Mouse (Mus musculus) liver, adult 2 months (tissue): ENCODE data around the gene Camkmt. TPM values are rescaled to one million over a fixed set of nuclear protein-coding genes. Genes with fewer than 3 reads are reported as not detected.

ENCODE experiments used
- DNase-seq: peaks from one replicate; pipeline ENCODE4 v3.0.0-alpha.2; 2011; ENCODE audit warnings: low read depth, low spot score; ENCODE audit errors: extremely low read depth
- H3K27ac ChIP-seq: fragments of 200-500 bp; replicated peaks from 2 replicates; pipeline ENCODE4 v1.5.1; 2012; ENCODE audit warnings: low read depth, mild to moderate bottlenecking, control low read depth, inconsistent platforms, low read length; ENCODE audit not compliant: insufficient read depth
- H3K27me3 ChIP-seq: fragments of 200-500 bp; 2 replicates; pipeline ENCODE4 v1.6.1; 2012; ENCODE audit warnings: mild to moderate bottlenecking, moderate library complexity, low read length, inconsistent platforms; ENCODE audit not compliant: control insufficient read depth, insufficient read depth
- H3K36me3 ChIP-seq: fragments of 200-500 bp; 2 replicates; pipeline ENCODE4 v1.6.1; 2012; ENCODE audit warnings: low read length, inconsistent platforms; ENCODE audit not compliant: control insufficient read depth, insufficient read depth
- H3K4me1 ChIP-seq: fragments of 200-500 bp; 2 replicates; pipeline ENCODE4 v1.6.1; 2011; ENCODE audit warnings: low read length; ENCODE audit not compliant: control insufficient read depth, insufficient read depth
- H3K4me3 ChIP-seq: fragments of 200-500 bp; 2 replicates; pipeline ENCODE4 v1.5.1; 2011; ENCODE audit warnings: low read depth, mild to moderate bottlenecking, control low read depth, low read length, moderate library complexity; ENCODE audit not compliant: insufficient read depth
- H3K79me2 ChIP-seq: fragments of 200-500 bp; 2 replicates; pipeline ENCODE4 v1.6.1; 2012; ENCODE audit warnings: inconsistent platforms, mild to moderate bottlenecking, low read length, moderate library complexity; ENCODE audit not compliant: control insufficient read depth, insufficient read depth
- H3K9ac ChIP-seq: fragments of 200-500 bp; 2 replicates; pipeline ENCODE4 v1.6.1; 2012; ENCODE audit warnings: low read depth, mild to moderate bottlenecking, control low read depth, inconsistent platforms, low read length
- CTCF ChIP-seq: fragments of 200-500 bp; IDR thresholded peaks from 2 replicates; pipeline ENCODE4 v1.5.1; 2011; ENCODE audit warnings: low read depth, low read length, control low read depth
- POLR2A ChIP-seq: fragments of 200-500 bp; IDR thresholded peaks from 2 replicates; pipeline ENCODE4 v1.6.1; 2011; ENCODE audit warnings: low read length, control low read depth; ENCODE audit not compliant: insufficient read depth; ENCODE audit errors: extremely low read depth
- WGBS: fragments of 180-500 bp; shearing (Covaris S2); methylation state at CpG from one replicate; pipeline ENCODE4 v1.1.7; 2018; 5-methylcytosine and 5-hydroxymethylcytosine counted together
- polyA plus RNA-seq: library from polyadenylated mRNA; depleted of rRNA; stranded (reverse); fragments of >200 nt; gene quantifications from 2 replicates; pipeline ENCODE4 v1.2.3, GENCODE M21; 2012
- total RNA-seq: library from RNA; depleted of rRNA; stranded (reverse); fragments of >200 nt; gene quantifications from 2 replicates; pipeline ENCODE4 v1.2.3, GENCODE M21; 2014

The Camkmt gene
- total and polyA plus RNA-seq, 2 experiments = 1.7 to 2.0 TPM

- Histone ChIP-seq H3K4me3 (no peak overlapping the region), H3K36me3 (no peaks in the 10 kb centered on the region), H3K9ac (no peak overlapping the region), H3K27ac (no peak overlapping the region), H3K79me2 (no peaks in the 10 kb centered on the region), H3K27me3 (no peaks in the 10 kb centered on the region), H3K4me1 (no peaks in the 10 kb centered on the region)
- WGBS = 86% methylated on average over 18 of the region's 18 CpGs
- TF ChIP-seq POLR2A = no peak
- no peak for TF ChIP-seq CTCF
- DNase-seq = no peak
Measured at GRCm38 (mm10) chr17:85341134-85341700, 250.9 kb downstream of the Camkmt start.

- Histone ChIP-seq H3K4me3 (no peak overlapping the region), H3K36me3 (no peaks in the 10 kb centered on the region), H3K27ac (no peak overlapping the region), H3K27me3 (no peaks in the 10 kb centered on the region), H3K4me1 (no peaks in the 10 kb centered on the region), H3K9ac (no peak overlapping the region), H3K79me2 (no peaks in the 10 kb centered on the region)
- DNase-seq = no peak
- WGBS = 89% methylated on average over 5 of the region's 5 CpGs
- TF ChIP-seq CTCF (no peak), POLR2A (no peak)
Measured at GRCm38 (mm10) chr17:85342471-85342870, 252.1 kb downstream of the Camkmt start.

- WGBS = 88% methylated on average over 13 of the region's 13 CpGs
Measured at GRCm38 (mm10) chr17:85343435-85343834, 253.1 kb downstream of the Camkmt start.

GRCm38 (mm10) chr17:85346701-85347100 is 256.3 kb downstream of the Camkmt start:
- Histone ChIP-seq H3K27ac (no peak overlapping the region), H3K4me3 (no peak overlapping the region), H3K9ac (no peak overlapping the region), H3K79me2 (no peaks in the 10 kb centered on the region), H3K27me3 (no peaks in the 10 kb centered on the region), H3K36me3 (no peaks in the 10 kb centered on the region), H3K4me1 (no peaks in the 10 kb centered on the region)
- TF ChIP-seq CTCF = no peak
- no peak for TF ChIP-seq POLR2A
- 85% methylated on average over 6 of the region's 6 CpGs for WGBS
- no peak for DNase-seq

More at GRCm38 (mm10) chr17:85343435-85343834, 253.1 kb downstream of the Camkmt start:
- DNase-seq = no peak
- no peaks in the 10 kb centered on the region for H3K36me3 ChIP-seq
- no peak overlapping the region for H3K27ac ChIP-seq
- no peaks in the 10 kb centered on the region for H3K27me3 ChIP-seq
- H3K79me2 ChIP-seq = no peaks in the 10 kb centered on the region
- H3K9ac ChIP-seq = no peak overlapping the region
- no peak overlapping the region for H3K4me3 ChIP-seq
- H3K4me1 ChIP-seq = no peaks in the 10 kb centered on the region
- no peak for TF ChIP-seq POLR2A
- no peak for TF ChIP-seq CTCF

GRCm38 (mm10) chr17:85349331-85349935 is 259.1 kb downstream of the Camkmt start:
- Histone ChIP-seq H3K9ac (no peak overlapping the region), H3K27ac (no peak overlapping the region), H3K4me3 (no peak overlapping the region), H3K36me3 (no peaks in the 10 kb centered on the region), H3K4me1 (no peaks in the 10 kb centered on the region), H3K27me3 (no peaks in the 10 kb centered on the region), H3K79me2 (no peaks in the 10 kb centered on the region)
- DNase-seq = no peak
- 78% methylated on average over 8 of the region's 8 CpGs for WGBS
- TF ChIP-seq CTCF (no peak), POLR2A (no peak)

GRCm38 (mm10) chr17:85351301-85351700 is 260.9 kb downstream of the Camkmt start:
- Histone ChIP-seq H3K4me3 (no peak overlapping the region), H3K27me3 (no peaks in the 10 kb centered on the region), H3K36me3 (no peaks in the 10 kb centered on the region), H3K79me2 (no peaks in the 10 kb centered on the region), H3K9ac (no peak overlapping the region), H3K27ac (no peak overlapping the region), H3K4me1 (no peaks in the 10 kb centered on the region)
- WGBS = 93% methylated on average over 8 of the region's 8 CpGs
- no peak for DNase-seq
- TF ChIP-seq CTCF = no peak
